Mouse (Mus musculus): Measurements from ENCODE around the gene Stk32c. TPM values are rescaled to one million over a fixed set of nuclear protein-coding genes. Genes with fewer than 3 reads are reported as not detected.

Stk32c gene
- polyA plus RNA-seq, 1 experiment: 7.5 TPM

DNA sequence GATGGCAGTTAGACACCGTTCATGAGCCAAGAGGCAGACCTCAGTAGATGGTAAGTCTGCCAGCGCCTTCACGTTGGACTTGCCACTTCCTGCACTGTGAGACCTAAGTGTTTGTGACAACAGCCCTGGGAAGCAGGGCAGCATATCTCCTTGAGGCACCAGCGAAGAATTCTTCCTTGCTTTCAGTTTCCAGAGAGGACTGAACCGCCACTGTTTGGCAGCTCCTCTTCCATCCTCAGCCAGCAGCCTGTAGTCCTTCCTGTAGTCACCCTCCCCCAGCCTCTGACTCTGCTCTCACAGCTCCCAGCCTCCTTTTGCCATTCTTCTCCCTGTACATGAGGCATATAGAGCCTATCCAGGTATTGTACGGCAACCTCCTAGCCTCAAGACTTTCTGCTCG, 60.2 kb downstream of the Stk32c start:
- WGBS: 32% methylated on average over 7 of the region's 7 CpGs
- peaks cover 8% of the 10 kb centered on the region; the same call in 1 of the 2 replicates for H3K4me1 ChIP-seq (ENCODE audit: control insufficient read depth, insufficient read depth, insufficient read length)
- no peak overlapping the region for H3K4me3 ChIP-seq (ENCODE audit: extremely low read depth, insufficient read depth, insufficient read length)
- no peaks in the 10 kb centered on the region for H3K27me3 ChIP-seq (ENCODE audit: control insufficient read depth, insufficient read depth, low read length)
- H3K27ac ChIP-seq (ENCODE audit: insufficient read depth, low read length): no peak overlapping the region
- TF ChIP-seq CTCF (IDR thresholded peaks at IDR 0.05; ENCODE audit: extremely low read depth, insufficient read depth, insufficient read length, insufficient replicate concordance) (no peak), POLR2A (IDR thresholded peaks at IDR 0.05; ENCODE audit: low read depth, low read length) (no peak)
- H3K36me3 ChIP-seq (ENCODE audit: control insufficient read depth, insufficient read depth, low read length): no peaks in the 10 kb centered on the region
- DNase-seq (ENCODE audit: low read depth in 1 of 2, low spot score in 2 of 2): no peak

DNA sequence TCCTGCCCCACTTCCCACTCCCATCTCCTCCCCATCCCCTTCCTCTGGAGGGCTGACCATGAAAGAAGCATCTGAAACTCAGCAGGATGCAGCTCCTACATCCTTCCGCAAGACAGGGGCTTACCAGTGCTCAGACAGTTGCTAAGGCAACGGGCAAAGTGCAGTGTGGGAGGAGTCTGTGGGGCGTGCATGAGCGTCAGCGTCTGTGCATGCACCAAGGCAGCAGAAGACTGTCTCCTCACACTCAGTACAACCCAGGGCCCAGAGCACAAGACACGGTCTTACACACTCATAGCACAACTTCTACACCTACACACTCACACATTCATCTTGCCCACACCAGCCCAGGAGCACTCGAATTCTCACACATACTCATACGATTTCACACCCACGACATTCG, 62.0 kb downstream of the Stk32c start:
- Histone ChIP-seq H3K27me3 (ENCODE audit: control insufficient read depth, insufficient read depth, low read length) (no peaks in the 10 kb centered on the region), H3K27ac (ENCODE audit: insufficient read depth, low read length) (no peak overlapping the region), H3K36me3 (ENCODE audit: control insufficient read depth, insufficient read depth, low read length) (no peaks in the 10 kb centered on the region), H3K4me3 (ENCODE audit: extremely low read depth, insufficient read depth, insufficient read length) (no peak overlapping the region), H3K4me1 (ENCODE audit: control insufficient read depth, insufficient read depth, insufficient read length) (peaks cover 2% of the 10 kb centered on the region; the same call in 1 of the 2 replicates)
- TF ChIP-seq POLR2A (IDR thresholded peaks at IDR 0.05; ENCODE audit: low read depth, low read length): no peak
- DNase-seq (ENCODE audit: low read depth in 1 of 2, low spot score in 2 of 2): no peak
- WGBS: 37% methylated on average over 10 of the region's 10 CpGs

DNA sequence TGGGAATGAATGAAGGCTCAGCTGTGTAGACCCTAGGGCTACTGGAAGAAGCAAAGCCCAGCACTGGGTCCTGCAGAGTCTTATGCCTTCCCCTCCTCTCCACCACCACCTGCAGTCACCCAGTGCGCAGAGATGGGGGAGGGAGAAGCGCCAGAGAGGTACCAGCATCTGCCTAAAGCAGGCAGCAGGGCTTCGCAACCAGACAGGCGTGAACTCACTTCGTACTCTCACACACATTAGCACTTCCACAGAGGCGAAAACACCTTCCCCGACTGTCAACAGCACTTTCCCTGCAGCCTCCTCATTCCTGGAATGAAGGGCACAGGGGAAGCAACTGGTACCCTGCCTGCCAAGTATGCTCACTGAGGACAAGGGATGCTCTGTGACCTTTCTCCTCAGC, 63.7 kb downstream of the Stk32c start:
- 59% methylated on average over 7 of the region's 7 CpGs for WGBS

DNA sequence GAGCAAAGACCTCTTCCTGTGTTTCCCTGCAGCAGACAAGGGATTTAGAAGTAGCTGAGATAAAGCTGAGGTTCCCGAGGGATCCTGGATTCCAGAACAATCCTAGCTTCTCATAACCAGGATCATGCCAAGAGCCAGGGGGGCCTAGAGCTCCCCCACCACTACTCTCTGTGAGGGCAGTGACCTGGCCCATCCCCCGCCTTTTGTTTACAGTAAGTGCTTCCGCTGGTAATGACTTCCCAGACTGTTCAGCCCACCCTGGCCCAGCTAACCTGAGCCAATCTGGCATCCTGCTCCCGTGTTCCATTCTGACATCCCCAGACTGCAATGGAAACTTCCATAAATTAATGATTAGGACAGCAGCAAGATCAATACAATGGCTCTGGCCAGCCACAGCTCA, 65.7 kb downstream of the Stk32c start:
- Histone ChIP-seq H3K27ac (ENCODE audit: insufficient read depth, low read length) (no peak overlapping the region), H3K4me3 (ENCODE audit: extremely low read depth, insufficient read depth, insufficient read length) (no peak overlapping the region), H3K27me3 (ENCODE audit: control insufficient read depth, insufficient read depth, low read length) (no peaks in the 10 kb centered on the region), H3K4me1 (ENCODE audit: control insufficient read depth, insufficient read depth, insufficient read length) (no peaks in the 10 kb centered on the region), H3K36me3 (ENCODE audit: control insufficient read depth, insufficient read depth, low read length) (no peaks in the 10 kb centered on the region)
- no peak for TF ChIP-seq POLR2A (IDR thresholded peaks at IDR 0.05; ENCODE audit: low read depth, low read length)
- TF ChIP-seq CTCF (IDR thresholded peaks at IDR 0.05; ENCODE audit: extremely low read depth, insufficient read depth, insufficient read length, insufficient replicate concordance): no peak
- WGBS: 76% methylated on average over 4 of the region's 4 CpGs
- DNase-seq (ENCODE audit: low read depth in 1 of 2, low spot score in 2 of 2): no peak

More for the DNA sequence above, 63.7 kb downstream of the Stk32c start:
- H3K4me1 ChIP-seq (ENCODE audit: control insufficient read depth, insufficient read depth, insufficient read length): no peaks in the 10 kb centered on the region
- no peaks in the 10 kb centered on the region for H3K36me3 ChIP-seq (ENCODE audit: control insufficient read depth, insufficient read depth, low read length)
- DNase-seq (ENCODE audit: low read depth in 1 of 2, low spot score in 2 of 2): no peak
- H3K27me3 ChIP-seq (ENCODE audit: control insufficient read depth, insufficient read depth, low read length): no peaks in the 10 kb centered on the region
- H3K4me3 ChIP-seq (ENCODE audit: extremely low read depth, insufficient read depth, insufficient read length): no peak overlapping the region
- TF ChIP-seq CTCF (IDR thresholded peaks at IDR 0.05; ENCODE audit: extremely low read depth, insufficient read depth, insufficient read length, insufficient replicate concordance) (no peak), POLR2A (IDR thresholded peaks at IDR 0.05; ENCODE audit: low read depth, low read length) (no peak)
- H3K27ac ChIP-seq (ENCODE audit: insufficient read depth, low read length): no peak overlapping the region

DNA sequence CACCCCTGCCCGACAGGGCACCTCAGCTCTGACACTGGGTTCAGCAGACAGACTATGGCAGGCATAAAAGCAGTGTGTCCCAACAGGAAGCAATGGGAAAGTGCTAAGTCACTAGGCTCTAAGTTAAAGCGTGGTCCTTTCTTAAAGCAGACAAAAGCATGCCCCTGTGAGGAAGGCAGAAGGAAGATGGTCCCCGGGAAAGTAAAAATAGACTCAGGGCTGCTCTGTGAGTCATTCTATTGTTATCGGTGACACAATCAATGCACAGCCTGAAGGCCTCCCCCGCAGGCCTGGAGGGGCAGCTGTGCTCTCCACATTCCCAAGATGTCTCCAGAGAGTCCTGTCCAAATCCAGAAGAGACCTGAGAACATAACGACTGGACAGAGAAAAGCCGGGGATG, 67.2 kb downstream of the Stk32c start:
- Histone ChIP-seq H3K4me3 (ENCODE audit: extremely low read depth, insufficient read depth, insufficient read length) (no peak overlapping the region), H3K36me3 (ENCODE audit: control insufficient read depth, insufficient read depth, low read length) (no peaks in the 10 kb centered on the region), H3K27ac (ENCODE audit: insufficient read depth, low read length) (no peak overlapping the region), H3K4me1 (ENCODE audit: control insufficient read depth, insufficient read depth, insufficient read length) (no peaks in the 10 kb centered on the region), H3K27me3 (ENCODE audit: control insufficient read depth, insufficient read depth, low read length) (no peaks in the 10 kb centered on the region)
- 32% methylated on average over 7 of the region's 7 CpGs for WGBS
- TF ChIP-seq POLR2A (IDR thresholded peaks at IDR 0.05; ENCODE audit: low read depth, low read length) (no peak), CTCF (IDR thresholded peaks at IDR 0.05; ENCODE audit: extremely low read depth, insufficient read depth, insufficient read length, insufficient replicate concordance) (no peak)
- DNase-seq (ENCODE audit: low read depth in 1 of 2, low spot score in 2 of 2): no peak

DNA sequence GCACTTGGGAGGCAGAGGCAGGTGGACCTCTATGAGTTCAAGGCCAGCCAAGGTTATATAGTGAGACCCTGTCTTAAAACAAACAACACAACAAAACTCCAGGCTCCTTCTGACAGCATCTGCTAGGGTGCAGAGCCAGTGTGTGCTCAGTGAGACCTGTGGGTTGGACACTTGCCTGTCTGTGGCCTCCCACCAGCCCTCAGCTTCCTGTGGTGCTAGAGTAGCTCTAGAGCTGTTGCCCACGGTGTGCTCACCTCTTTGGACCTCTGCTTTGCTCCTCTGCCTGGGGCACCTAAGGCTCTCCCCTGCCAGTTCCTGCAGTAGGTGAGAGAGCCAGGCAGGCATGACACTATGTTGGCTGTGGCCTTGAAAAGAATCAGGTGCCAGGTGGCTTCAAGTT, 69.3 kb downstream of the Stk32c start:
- Histone ChIP-seq H3K4me3 (ENCODE audit: extremely low read depth, insufficient read depth, insufficient read length) (no peak overlapping the region), H3K27ac (ENCODE audit: insufficient read depth, low read length) (no peak overlapping the region), H3K27me3 (ENCODE audit: control insufficient read depth, insufficient read depth, low read length) (no peaks in the 10 kb centered on the region), H3K4me1 (ENCODE audit: control insufficient read depth, insufficient read depth, insufficient read length) (no peaks in the 10 kb centered on the region), H3K36me3 (ENCODE audit: control insufficient read depth, insufficient read depth, low read length) (no peaks in the 10 kb centered on the region)
- TF ChIP-seq POLR2A (IDR thresholded peaks at IDR 0.05; ENCODE audit: low read depth, low read length) (no peak), CTCF (IDR thresholded peaks at IDR 0.05; ENCODE audit: extremely low read depth, insufficient read depth, insufficient read length, insufficient replicate concordance) (no peak)
- WGBS: 0% methylated on average over 1 of the region's 1 CpGs
- DNase-seq (ENCODE audit: low read depth in 1 of 2, low spot score in 2 of 2): no peak

DNA sequence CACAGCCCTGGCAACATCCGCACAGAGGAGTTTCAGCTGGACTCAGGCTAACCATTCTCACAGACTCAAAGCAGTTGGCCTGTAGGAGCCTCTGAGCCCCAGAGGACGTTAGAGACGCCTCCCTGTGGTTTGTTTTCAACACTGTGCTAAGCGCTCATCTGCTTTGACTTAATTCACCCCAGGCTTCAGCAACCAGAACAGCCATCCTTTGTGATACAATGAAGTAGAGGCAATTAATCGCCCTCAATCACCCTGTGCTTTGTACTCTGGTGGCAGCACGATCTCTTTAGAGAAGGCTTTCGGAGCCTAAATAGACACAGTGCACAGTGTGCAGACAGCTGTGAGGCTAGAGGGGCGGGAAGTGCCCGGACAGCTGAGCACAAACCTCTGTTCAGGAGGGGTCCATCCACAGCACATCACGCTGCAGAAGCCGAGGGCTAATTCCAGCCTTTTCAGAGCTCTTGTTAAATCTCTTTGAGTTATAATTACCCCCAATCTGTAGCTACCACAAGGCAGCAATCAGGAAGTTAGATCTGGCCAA, 73.1 kb downstream of the Stk32c start:
- H3K27ac ChIP-seq (ENCODE audit: insufficient read depth, low read length): no peak overlapping the region
- DNase-seq (ENCODE audit: low read depth in 1 of 2, low spot score in 2 of 2): no peak
- 58% methylated on average over 11 of the region's 11 CpGs for WGBS
- no peaks in the 10 kb centered on the region for H3K36me3 ChIP-seq (ENCODE audit: control insufficient read depth, insufficient read depth, low read length)
- H3K4me3 ChIP-seq (ENCODE audit: extremely low read depth, insufficient read depth, insufficient read length): no peak overlapping the region
- no peaks in the 10 kb centered on the region for H3K27me3 ChIP-seq (ENCODE audit: control insufficient read depth, insufficient read depth, low read length)
- H3K4me1 ChIP-seq (ENCODE audit: control insufficient read depth, insufficient read depth, insufficient read length): no peaks in the 10 kb centered on the region
- TF ChIP-seq POLR2A (IDR thresholded peaks at IDR 0.05; ENCODE audit: low read depth, low read length) (no peak), CTCF (IDR thresholded peaks at IDR 0.05; ENCODE audit: extremely low read depth, insufficient read depth, insufficient read length, insufficient replicate concordance) (no peak)

Data from spleen, adult 2 months (tissue).